ENCODE assay signal across 8 mouse cellular contexts in genomic region chr14:32201354-32201753, GRCm38 (mm10). TPM values are rescaled to one million over a fixed set of nuclear protein-coding genes. Genes with fewer than 3 reads are reported as not detected.
A peak's percentile ranks its signal among the peaks of the same experiment; 100 is the strongest.
DNase-seq lines count a peak whose midpoint lies in the region; ATAC-seq and TF ChIP-seq lines count a peak whose summit lies in the region.

No protein-coding gene starts in this region.

- H3K9me3 ChIP-seq in ES-Bruce4 (replicated peaks; ENCODE audit: control insufficient read depth, insufficient read depth, low read length, poor library complexity, severe bottlenecking) = no peaks in the 10 kb centered on the region; the same call in 1 of the 2 replicates
- H3K9me3 ChIP-seq in embryonic facial prominence, embryonic 12.5 days = no peaks in the 10 kb centered on the region
- H3K9me3 ChIP-seq in limb, embryonic 10.5 days (replicated peaks) = no peaks in the 10 kb centered on the region

- no peak for TF ChIP-seq POLR2A in kidney, adult 2 months (IDR thresholded peaks at IDR 0.05; ENCODE audit: low read depth, low read length)
- TF ChIP-seq POLR2A in ES-Bruce4 (IDR thresholded peaks at IDR 0.05; ENCODE audit: insufficient read depth, low read length) = no peak

- H3K27me3 ChIP-seq in kidney, adult 2 months (replicated peaks; ENCODE audit: control insufficient read depth, insufficient read depth, low read length) = no peaks in the 10 kb centered on the region
- H3K27me3 ChIP-seq in ES-Bruce4 (ENCODE audit: control insufficient read depth, insufficient read depth, low read length, poor library complexity, severe bottlenecking) = no peaks in the 10 kb centered on the region
- no peaks in the 10 kb centered on the region for H3K27me3 ChIP-seq in embryonic facial prominence, embryonic 12.5 days
- H3K27me3 ChIP-seq in limb, embryonic 10.5 days (ENCODE audit: low read depth, poor library complexity, severe bottlenecking) = no peaks in the 10 kb centered on the region

- H3K9ac ChIP-seq in ES-Bruce4 (ENCODE audit: low read depth, poor library complexity, severe bottlenecking) = peak overlapping the region; percentile 97
- H3K9ac ChIP-seq in embryonic facial prominence, embryonic 12.5 days = peak overlapping the region; percentile 93

- H3K27ac ChIP-seq in kidney, adult 2 months (ENCODE audit: insufficient read depth, low read depth, low read length) = peak overlapping the region; percentile 79
- no peak overlapping the region for H3K27ac ChIP-seq in ES-Bruce4 (ENCODE audit: insufficient read depth, low read length)
- H3K27ac ChIP-seq in embryonic facial prominence, embryonic 12.5 days = no peak overlapping the region
- H3K27ac ChIP-seq in limb, embryonic 10.5 days = peak overlapping the region; percentile 89

- H3K4me1 ChIP-seq in kidney, adult 2 months (ENCODE audit: control insufficient read depth, insufficient read depth, low read length) = peaks cover 18% of the 10 kb centered on the region
- no peaks in the 10 kb centered on the region for H3K4me1 ChIP-seq in ES-Bruce4 (ENCODE audit: control insufficient read depth, insufficient read depth, low read length)
- H3K4me1 ChIP-seq in embryonic facial prominence, embryonic 12.5 days = peaks cover 23% of the 10 kb centered on the region
- peaks cover 22% of the 10 kb centered on the region for H3K4me1 ChIP-seq in limb, embryonic 10.5 days

- no peak for TF ChIP-seq CTCF in kidney, adult 2 months (conservative IDR thresholded peaks at IDR 0.05; ENCODE audit: insufficient read depth, insufficient read length, low read depth, low read length)
- TF ChIP-seq CTCF in ES-Bruce4 (IDR thresholded peaks at IDR 0.05; ENCODE audit: low read depth, low read length) = no peak

- DNase-seq in kidney, adult 2 months = no peak
- no peak for DNase-seq in kidney, adult 11 months
- peak; percentile 53 for DNase-seq in limb, embryonic 10.5 days (ENCODE audit: low spot score)
- peak; percentile 50 for DNase-seq in neural tube, embryonic 10.5 days (ENCODE audit: extremely low spot score, low spot score)
- DNase-seq in frontal cortex, postnatal 10 days (ENCODE audit: low spot score in 2 of 2) = no peak

- peak overlapping the region; percentile 97 for H3K4me3 ChIP-seq in kidney, adult 2 months (ENCODE audit: insufficient read depth, low read depth, low read length)
- H3K4me3 ChIP-seq in ES-Bruce4 (ENCODE audit: low read depth, low read length) = peak overlapping the region; percentile 88
- peak overlapping the region; percentile 92 for H3K4me3 ChIP-seq in embryonic facial prominence, embryonic 12.5 days
- H3K4me3 ChIP-seq in limb, embryonic 10.5 days = peak overlapping the region; percentile 91

- WGBS in kidney, adult 2 months = 0% methylated on average over 26 of the region's 26 CpGs
- WGBS in embryonic facial prominence, embryonic 12.5 days = under 1% methylated on average over 25 of the region's 26 CpGs
- WGBS in limb, embryonic 10.5 days = under 1% methylated on average over 26 of the region's 26 CpGs

- ATAC-seq in embryonic facial prominence, embryonic 12.5 days (ENCODE audit: insufficient number of reproducible peaks, insufficient read depth, low FRiP score, low TSS enrichment) = no peak
- no peak for ATAC-seq in monocyte, adult 5-6 weeks (replicated peaks; ENCODE audit: insufficient number of reproducible peaks, low FRiP score, low TSS enrichment, poor library complexity, severe bottlenecking)

- no peak for TF ChIP-seq EP300 in ES-Bruce4 (IDR thresholded peaks at IDR 0.05; ENCODE audit: insufficient read depth, low read depth, low read length)

- H3K36me3 ChIP-seq in kidney, adult 2 months (ENCODE audit: control insufficient read depth, insufficient read depth, low read length) = no peaks in the 10 kb centered on the region; the same call in none of the 2 replicates
- H3K36me3 ChIP-seq in ES-Bruce4 (ENCODE audit: control insufficient read depth, insufficient read depth, low read length, poor library complexity, severe bottlenecking) = peaks cover 24% of the 10 kb centered on the region
- peaks cover 28% of the 10 kb centered on the region for H3K36me3 ChIP-seq in embryonic facial prominence, embryonic 12.5 days
- H3K36me3 ChIP-seq in limb, embryonic 10.5 days = peaks cover 42% of the 10 kb centered on the region

- H3K4me2 ChIP-seq in embryonic facial prominence, embryonic 12.5 days (replicated peaks) = peak overlapping the region; percentile 71

RNA-seq across cellular contexts. Expression of gene Timm23, which starts 0.3 kb away (rescaled TPM):
- polyA plus RNA-seq in kidney, adult 2 months (2012; rRNA removed) = 189 and 213 TPM in 2 replicates
- 170 and 189 TPM in 2 replicates for polyA plus RNA-seq in ES-Bruce4 (2011; ENCODE audit: insufficient read depth, insufficient read length, low read depth, missing spikeins)
- 257 and 265 TPM in 2 replicates for polyA plus RNA-seq in embryonic facial prominence, embryonic 12.5 days (2016; fragmentation: Nextera tagmentation; extraction: Ambion mirVana)
- polyA plus RNA-seq in limb, embryonic 10.5 days (2016; fragmentation: Nextera tagmentation; extraction: Ambion mirVana) = 353 and 441 TPM in 2 replicates
- total RNA-seq in monocyte, adult 5-6 weeks (2017) = 48.4 to 102 TPM (median 64.0 TPM) in 3 replicates

RNA-seq across cellular contexts. Expression of gene Parg, which starts 0.4 kb away (rescaled TPM):
- 4.3 and 6.9 TPM in 2 replicates for polyA plus RNA-seq in kidney, adult 2 months (2012; rRNA removed)
- 73.1 and 78.6 TPM in 2 replicates for polyA plus RNA-seq in ES-Bruce4 (2011; ENCODE audit: insufficient read depth, insufficient read length, low read depth, missing spikeins)
- 58.7 and 59.7 TPM in 2 replicates for polyA plus RNA-seq in embryonic facial prominence, embryonic 12.5 days (2016; fragmentation: Nextera tagmentation; extraction: Ambion mirVana)
- 52.4 and 56.0 TPM in 2 replicates for polyA plus RNA-seq in limb, embryonic 10.5 days (2016; fragmentation: Nextera tagmentation; extraction: Ambion mirVana)
- 89.5 to 191 TPM (median 132 TPM) in 3 replicates for total RNA-seq in monocyte, adult 5-6 weeks (2017)

RNA-seq across cellular contexts. Expression of gene Ncoa4, which starts 41.7 kb away (rescaled TPM):
- 56.0 and 57.2 TPM in 2 replicates for polyA plus RNA-seq in kidney, adult 2 months (2012; rRNA removed)
- 119 and 125 TPM in 2 replicates for polyA plus RNA-seq in ES-Bruce4 (2011; ENCODE audit: insufficient read depth, insufficient read length, low read depth, missing spikeins)
- polyA plus RNA-seq in embryonic facial prominence, embryonic 12.5 days (2016; fragmentation: Nextera tagmentation; extraction: Ambion mirVana) = 74.0 and 80.0 TPM in 2 replicates
- 61.3 and 67.2 TPM in 2 replicates for polyA plus RNA-seq in limb, embryonic 10.5 days (2016; fragmentation: Nextera tagmentation; extraction: Ambion mirVana)
- total RNA-seq in monocyte, adult 5-6 weeks (2017) = 60.5 to 111 TPM (median 83.4 TPM) in 3 replicates

RNA-seq across cellular contexts. Expression of gene Msmb, which starts 59.5 kb away (rescaled TPM):
- polyA plus RNA-seq in kidney, adult 2 months (2012; rRNA removed) = not detected in 2 replicates
- not detected in 2 replicates for polyA plus RNA-seq in ES-Bruce4 (2011; ENCODE audit: insufficient read depth, insufficient read length, low read depth, missing spikeins)
- polyA plus RNA-seq in embryonic facial prominence, embryonic 12.5 days (2016; fragmentation: Nextera tagmentation; extraction: Ambion mirVana) = not detected in 2 replicates
- polyA plus RNA-seq in limb, embryonic 10.5 days (2016; fragmentation: Nextera tagmentation; extraction: Ambion mirVana) = not detected in 2 replicates
- not detected in 3 replicates for total RNA-seq in monocyte, adult 5-6 weeks (2017)

Comparison
In these comparisons a context has a peak if more than half of its experiments do, and no peak if none do; other contexts are left out.
1. DNase-seq: peak in limb, embryonic 10.5 days (single experiment) and neural tube, embryonic 10.5 days (single experiment); none in kidney, adult 2 months (single experiment), kidney, adult 11 months (single experiment) and frontal cortex, postnatal 10 days (0 of 2).
2. H3K27ac ChIP-seq: peak in kidney, adult 2 months (single experiment) and limb, embryonic 10.5 days (single experiment); none in ES-Bruce4 (single experiment) and embryonic facial prominence, embryonic 12.5 days (single experiment).
3. Peak in every context shown above with its lines, with median percentiles within 50 percentile points of each other: H3K4me3 ChIP-seq.